Mouse (Mus musculus): ENCODE data around the gene Sema6d. TPM values are rescaled to one million over a fixed set of nuclear protein-coding genes. Genes with fewer than 3 reads are reported as not detected.

Sema6d gene
- total RNA-seq, 2 experiments from 2014 or later = 31.3 to 45.5 TPM

- no peak for DNase-seq
- intact Hi-C loops (cut with DNase I) = no loop called here
Observed at GRCm38 (mm10) chr2:124385722-124386121, 296.0 kb downstream of the Sema6d start.

DNA sequence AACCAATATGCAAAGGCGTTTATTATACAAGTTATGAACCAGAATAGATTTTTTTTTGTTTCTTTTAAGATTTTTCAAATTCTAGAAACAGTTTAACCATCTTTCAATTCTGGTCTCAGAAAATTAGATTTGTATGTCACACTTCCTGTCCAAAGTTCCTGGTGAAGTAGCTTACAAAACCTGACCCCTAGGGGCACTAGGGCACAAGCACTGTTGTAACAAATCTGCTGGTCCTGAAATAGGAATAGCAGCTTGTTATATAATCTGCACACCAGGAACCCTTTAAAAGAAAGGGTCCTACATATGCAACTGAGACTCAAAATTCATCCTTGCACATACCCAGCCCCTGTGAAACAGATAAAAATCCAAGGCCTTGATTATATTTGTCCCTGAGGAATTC, 298.5 kb downstream of the Sema6d start:
- no peak for DNase-seq
- intact Hi-C loops (cut with DNase I) = no loop called here

- DNase-seq = no peak
- intact Hi-C loops (cut with DNase I) = no loop called here
Observed at GRCm38 (mm10) chr2:124396733-124397132, 307.0 kb downstream of the Sema6d start.

DNA sequence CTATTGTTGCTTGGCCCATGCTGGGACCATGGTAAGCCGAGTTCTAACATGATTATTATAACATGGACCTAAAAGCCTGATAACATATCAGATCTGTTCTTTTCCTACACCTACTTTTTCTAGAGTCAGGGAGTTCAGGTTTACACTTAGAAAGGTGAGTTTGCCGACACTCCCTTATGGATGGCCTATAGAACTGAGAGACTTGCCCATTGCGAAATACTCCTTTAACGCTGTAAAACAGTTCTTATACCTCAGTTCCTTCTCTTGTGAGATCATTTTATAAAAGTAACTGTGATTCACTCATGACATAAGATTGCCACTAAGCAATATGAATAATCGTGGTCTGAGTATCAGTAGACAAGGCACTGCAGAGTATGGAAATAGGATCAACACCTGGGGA, 307.5 kb downstream of the Sema6d start:
- no peak for DNase-seq
- intact Hi-C loops (cut with DNase I) = no loop called here

- DNase-seq = no peak
- intact Hi-C loops (cut with DNase I) = no loop called here
Observed at GRCm38 (mm10) chr2:124399611-124400010, 309.8 kb downstream of the Sema6d start.

GRCm38 (mm10) chr2:124401727-124402380, 312.1 kb downstream of the Sema6d start:
- no peak for DNase-seq
- intact Hi-C loops (cut with DNase I) = no loop called here

GRCm38 (mm10) chr2:124403571-124403970, 313.8 kb downstream of the Sema6d start:
- DNase-seq = peak; percentile 29 to 30
- intact Hi-C loops (cut with DNase I) = no loop called here

GRCm38 (mm10) chr2:124403981-124404380, 314.2 kb downstream of the Sema6d start:
- DNase-seq = peak; percentile 12 to 14
- intact Hi-C loops (cut with DNase I) = no loop called here

GRCm38 (mm10) chr2:124404631-124405562, 315.1 kb downstream of the Sema6d start:
- intact Hi-C loops (cut with DNase I) = no loop called here
- DNase-seq = no peak

DNA sequence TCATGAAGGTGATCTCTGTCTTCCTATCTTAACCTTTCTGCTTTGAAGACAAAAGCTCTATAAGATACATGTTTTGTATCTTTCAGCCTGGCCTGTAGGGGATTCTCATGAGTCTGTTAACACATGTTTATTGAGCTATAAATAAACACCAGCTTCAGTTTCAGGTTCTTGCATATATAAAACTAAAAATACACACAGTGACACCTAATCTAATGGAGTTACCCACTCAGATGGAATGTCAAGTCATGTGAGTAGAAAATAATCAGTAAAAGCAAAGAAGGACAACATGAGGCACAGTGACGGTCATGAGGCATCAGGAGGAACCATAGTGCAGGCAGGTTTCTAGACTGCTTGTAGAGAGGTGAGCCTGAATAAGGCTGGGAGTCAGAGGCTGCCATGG, 319.2 kb downstream of the Sema6d start:
- intact Hi-C loops (cut with DNase I) = no loop called here

DNA sequence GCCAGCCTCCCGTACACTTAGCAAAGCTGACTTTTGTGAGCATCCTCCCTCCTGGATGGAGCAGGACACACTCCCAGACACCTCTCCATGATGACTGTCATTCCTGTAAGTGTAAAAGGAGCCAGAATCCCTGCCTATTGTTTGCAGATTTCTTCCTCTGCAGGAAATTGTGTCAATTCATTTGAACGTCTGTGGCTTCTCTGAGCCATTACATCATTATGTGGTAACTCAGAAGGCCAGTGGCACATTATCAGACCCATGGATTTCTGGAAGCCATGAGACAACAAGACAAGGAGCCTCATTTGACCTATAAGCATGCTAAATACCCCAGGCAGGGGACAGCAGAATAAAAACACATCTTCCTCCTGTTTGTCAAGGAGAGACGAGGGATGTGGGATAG, 327.0 kb downstream of the Sema6d start:
- intact Hi-C loops (cut with DNase I) = no loop called here
- DNase-seq = no peak

More for the DNA sequence above, 319.2 kb downstream of the Sema6d start:
- no peak for DNase-seq

- intact Hi-C loops (cut with DNase I) = no loop called here
- DNase-seq = no peak
Observed at GRCm38 (mm10) chr2:124418319-124418718, 328.6 kb downstream of the Sema6d start.

DNA sequence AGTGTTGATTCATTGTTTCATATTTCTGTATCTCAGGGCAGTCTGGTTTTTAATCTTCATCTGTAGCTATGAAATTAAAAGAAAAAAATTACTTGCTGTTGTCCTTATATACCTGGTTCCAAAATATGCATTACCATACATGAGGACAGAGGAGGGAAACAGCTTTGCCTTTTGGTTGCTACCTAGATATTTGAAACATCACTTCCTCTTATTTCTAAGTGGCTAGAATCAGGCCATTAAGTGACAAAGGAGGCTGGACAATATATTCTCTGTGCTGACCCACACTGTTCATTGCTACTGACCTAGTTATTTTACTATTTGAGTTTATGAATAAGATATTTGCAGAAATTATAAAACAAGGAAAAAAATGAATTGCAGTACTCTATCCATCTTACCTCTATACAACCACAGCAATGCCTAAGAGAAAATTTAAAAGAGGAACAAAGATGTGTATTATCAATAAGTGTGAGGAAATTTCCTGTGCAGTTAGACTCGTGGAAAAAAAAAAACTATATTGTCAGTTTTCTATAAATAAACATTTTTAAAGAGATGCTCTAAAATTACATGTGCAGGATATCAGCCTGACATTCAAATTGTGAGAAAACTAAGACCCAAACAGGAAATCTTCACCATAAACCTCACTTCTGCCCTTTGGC, 330.5 kb downstream of the Sema6d start:
- DNase-seq = no peak

GRCm38 (mm10) chr2:124429744-124430143, 340.0 kb downstream of the Sema6d start:
- DNase-seq = no peak
- intact Hi-C loops (cut with DNase I) = no loop called here

More for the DNA sequence above, 330.5 kb downstream of the Sema6d start:
- intact Hi-C loops (cut with DNase I) = no loop called here

DNA sequence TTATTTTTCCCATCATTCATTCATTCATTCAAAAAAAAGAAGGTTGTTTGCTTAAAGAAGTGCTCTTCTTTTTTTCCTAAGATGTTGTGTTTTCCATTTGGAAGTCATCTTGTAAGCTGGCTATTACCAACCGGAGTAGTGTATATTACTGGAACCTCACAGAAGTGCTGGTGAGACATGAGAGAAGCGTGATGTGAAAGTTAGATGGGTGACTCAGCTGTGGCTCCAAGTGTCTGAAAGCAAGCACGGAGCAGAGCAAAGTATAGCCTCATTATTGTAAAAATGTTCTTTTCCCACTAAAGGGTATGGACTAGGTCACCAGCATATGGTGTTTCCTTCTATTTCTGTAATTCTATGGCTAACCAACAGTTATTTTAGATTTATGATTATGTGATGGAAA, 340.9 kb downstream of the Sema6d start:
- no peak for DNase-seq
- intact Hi-C loops (cut with DNase I) = no loop called here

DNA sequence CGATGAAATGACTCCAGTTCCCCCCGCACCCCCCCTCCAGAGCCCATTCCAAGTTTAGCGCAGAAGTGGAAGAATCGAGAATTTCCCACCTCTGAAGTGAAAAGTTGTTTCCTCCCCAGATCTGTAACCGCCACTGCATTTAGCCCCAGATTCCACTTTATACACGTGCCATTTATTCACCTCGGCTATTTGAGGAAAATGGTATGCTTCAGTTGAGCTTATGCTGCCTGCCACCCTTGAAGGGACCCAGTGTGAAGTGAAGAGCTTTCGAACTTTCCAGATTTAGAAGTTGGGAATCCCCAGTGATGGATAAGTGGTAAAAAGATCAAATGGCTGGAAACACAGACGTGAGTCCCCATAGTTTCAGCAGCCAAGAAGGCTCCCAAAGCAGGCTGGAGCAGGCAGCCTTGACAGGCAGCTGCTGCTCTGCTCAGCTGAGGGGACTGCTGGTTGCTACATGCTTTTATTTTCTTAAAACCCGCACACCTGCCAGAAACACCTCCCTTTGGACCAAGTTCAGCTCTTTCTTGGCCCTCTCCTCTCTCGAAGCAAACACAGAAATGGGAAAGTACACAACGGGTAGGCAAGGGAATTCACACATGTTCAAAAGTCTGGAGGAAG, 345.7 kb downstream of the Sema6d start:
- intact Hi-C loops (cut with DNase I) = no loop called here

GRCm38 (mm10) chr2:124436704-124437103, 346.9 kb downstream of the Sema6d start:
- intact Hi-C loops (cut with DNase I) = no loop called here
- no peak for DNase-seq

More for the DNA sequence above, 345.7 kb downstream of the Sema6d start:
- DNase-seq = peak in 1 of 2 experiments; percentile 9

DNA sequence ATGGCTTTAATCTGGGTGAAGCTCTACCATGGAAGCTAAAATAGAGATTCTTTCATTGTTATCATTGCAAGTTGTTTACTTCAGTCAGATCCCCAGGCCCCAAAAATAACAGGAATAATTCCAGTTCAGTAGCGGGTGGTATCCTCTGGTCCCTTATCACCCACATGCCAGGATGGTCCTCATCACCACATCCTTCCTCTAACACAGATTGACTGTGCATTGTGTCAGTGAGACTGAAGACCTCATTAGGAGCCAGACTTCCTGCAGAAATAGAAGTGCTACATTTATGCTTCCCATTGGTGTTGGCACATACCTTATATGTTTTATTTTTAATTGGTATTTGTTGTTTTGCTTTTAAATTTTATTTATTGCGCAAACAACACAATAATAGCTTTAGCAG, 354.4 kb downstream of the Sema6d start:
- no peak for DNase-seq
- intact Hi-C loops (cut with DNase I) = no loop called here

GRCm38 (mm10) chr2:124455881-124456280, 366.1 kb downstream of the Sema6d start:
- intact Hi-C loops (cut with DNase I) = loop anchor here (5.0 kb wide), 1 partner anchor 156 kb away; no protein-coding TSS in a partner anchor
- DNase-seq = peak in 1 of 2 experiments; percentile 48

DNA sequence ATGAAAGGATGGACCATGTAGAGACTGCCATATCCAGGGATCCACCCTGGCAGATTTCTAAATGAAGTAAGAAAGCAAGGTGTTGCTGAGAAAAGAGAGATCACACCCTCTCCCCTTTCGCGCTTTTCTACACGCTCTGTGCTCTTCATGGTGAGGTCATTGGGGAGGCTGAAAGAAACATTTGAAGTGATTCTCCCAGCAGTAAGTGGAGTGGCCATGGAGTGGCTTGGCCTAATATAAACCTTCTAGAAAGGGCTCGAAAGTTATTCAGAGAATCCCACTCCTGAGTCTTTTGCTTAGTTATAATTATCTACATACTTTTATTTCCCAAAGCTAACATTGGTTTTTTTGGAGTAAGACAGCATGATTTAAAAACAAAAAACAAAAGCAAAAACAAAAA, 367.2 kb downstream of the Sema6d start:
- intact Hi-C loops (cut with DNase I) = loop anchor here (5.0 kb wide), 1 partner anchor 155 kb away; no protein-coding TSS in a partner anchor
- no peak for DNase-seq

DNA sequence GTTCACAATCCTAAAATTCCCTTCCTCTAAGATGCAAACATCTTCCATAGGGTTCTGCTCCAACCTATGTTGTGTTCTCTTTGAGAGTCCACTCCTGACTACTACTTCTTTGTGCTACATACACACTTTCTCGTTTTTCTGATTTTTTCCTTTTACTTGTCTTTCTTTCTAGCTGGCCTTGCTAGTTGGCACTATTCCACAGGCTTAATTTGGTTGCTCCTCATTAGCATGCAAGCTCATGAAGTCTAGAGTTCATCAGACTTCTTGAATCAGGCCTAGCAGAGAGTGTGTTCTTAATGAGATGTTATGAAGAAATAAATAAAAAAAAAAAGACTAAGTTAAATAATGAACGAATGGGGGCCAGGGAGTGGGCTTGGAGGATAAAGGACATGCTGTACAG, 368.3 kb downstream of the Sema6d start:
- intact Hi-C loops (cut with DNase I) = loop anchor here (5.0 kb wide), 1 partner anchor 154 kb away; no protein-coding TSS in a partner anchor
- DNase-seq = no peak
